Mouse (Mus musculus) heart, postnatal 14 days (tissue): ENCODE measurements around the gene Pcsk5. TPM values are rescaled to one million over a fixed set of nuclear protein-coding genes. Genes with fewer than 3 reads are reported as not detected.

Experiments
- DNase-seq, 2 experiments: peaks; one replicate each; pipeline ENCODE4 v3.0.0; 2021 to 2022
- intact Hi-C: fragments of 180-260 bp; cut with DNase I; formaldehyde crosslinking; loops from one replicate; pipeline ENCODE4 v1.15.1; 2025
- total RNA-seq, 2 experiments: library from RNA; stranded (reverse); gene quantifications; 2 replicates each; pipeline ENCODE4 v1.2.3; 2021

Gene Pcsk5
- total RNA-seq, 2 experiments from 2014 or later, result 3.8 to 4.8 TPM

DNA sequence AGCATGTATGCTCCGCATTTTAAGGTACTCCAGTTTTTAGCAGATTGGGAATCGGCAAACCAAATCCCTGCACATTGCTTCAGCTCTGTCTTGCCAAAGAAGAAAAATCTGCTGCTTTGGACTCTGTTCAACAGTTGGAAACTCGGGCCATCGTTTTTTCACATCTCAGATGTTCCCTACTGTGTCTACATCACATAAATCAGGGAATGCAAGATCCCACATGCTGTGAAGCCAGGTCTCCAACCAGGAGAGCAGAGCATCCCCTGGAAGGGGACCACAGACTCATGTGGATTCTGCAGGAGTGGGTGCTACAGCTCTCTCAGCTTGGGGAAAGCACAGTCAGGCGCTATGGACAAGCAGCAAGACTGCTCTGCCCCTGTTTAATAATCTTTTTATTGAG is 18.4 kb downstream of the Pcsk5 start:
- DNase-seq, result peak in 1 of 2 experiments; percentile 2
- intact Hi-C loops, result no loop called here

DNA sequence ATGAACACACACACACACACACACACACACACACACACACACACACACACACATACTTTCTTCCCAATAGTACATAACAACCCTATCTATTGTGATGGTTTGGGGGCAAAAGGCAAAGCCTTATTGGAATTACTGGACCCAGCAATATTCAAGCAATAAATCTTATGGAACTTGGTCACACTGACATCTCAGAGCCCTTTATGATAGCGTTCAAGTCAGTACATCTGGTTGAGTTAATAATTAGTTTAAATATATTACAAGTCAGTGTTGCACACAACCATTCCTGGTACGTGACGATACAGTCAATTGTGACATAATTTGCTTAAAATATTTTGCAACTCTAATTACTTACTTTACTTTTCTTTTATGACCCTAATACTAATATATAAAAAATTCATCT is 22.4 kb downstream of the Pcsk5 start:
- DNase-seq, result no peak
- intact Hi-C loops, result no loop called here

- intact Hi-C loops, result no loop called here
- DNase-seq, result no peak
These were observed 23.9 kb downstream of the Pcsk5 start for GRCm38 (mm10) chr19:17813449-17813990.

DNA sequence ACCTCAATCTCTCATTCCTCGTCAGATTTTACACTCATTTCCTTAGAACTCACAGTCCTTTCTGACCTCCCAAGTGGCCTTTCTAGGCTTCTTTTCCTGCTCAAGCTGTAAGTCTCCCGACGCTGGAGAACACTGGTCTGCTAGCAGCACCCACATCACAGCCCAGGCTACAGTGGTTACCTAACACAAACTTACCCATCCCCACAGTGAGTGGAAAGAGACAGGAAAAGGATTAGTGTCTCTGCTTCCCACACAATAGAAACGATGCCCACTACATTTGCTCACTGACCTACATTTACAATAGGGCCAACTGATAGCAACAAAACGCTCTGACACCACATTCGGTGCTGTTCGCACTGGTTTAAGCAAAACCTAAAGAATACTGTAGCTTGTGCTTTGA is 24.8 kb downstream of the Pcsk5 start:
- intact Hi-C loops, result no loop called here

DNA sequence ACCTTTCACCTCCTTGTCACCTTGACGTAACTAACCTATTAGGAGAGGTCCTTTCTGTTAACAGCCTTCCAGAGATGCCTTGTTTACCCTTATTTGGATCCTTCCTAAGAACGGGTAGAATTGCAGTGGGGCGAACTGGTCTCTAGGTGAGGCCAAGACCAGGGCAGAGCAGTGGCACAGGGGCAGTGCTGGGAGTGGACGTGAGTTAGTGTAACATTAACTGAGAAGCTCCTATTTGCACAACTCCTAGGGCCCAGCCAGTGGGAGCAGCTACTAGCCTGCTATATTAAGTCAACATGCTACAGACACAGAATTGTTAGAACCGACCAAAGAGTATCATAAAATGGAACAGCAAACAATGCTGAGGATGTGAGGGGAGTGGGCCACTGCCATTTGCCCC is 30.8 kb downstream of the Pcsk5 start:
- intact Hi-C loops, result no loop called here
- no peak for DNase-seq

More for the DNA sequence above, 24.8 kb downstream of the Pcsk5 start:
- DNase-seq, result no peak

GRCm38 (mm10) chr19:17800798-17801197 is 36.6 kb downstream of the Pcsk5 start:
- no peak for DNase-seq
- intact Hi-C loops, result no loop called here

- no peak for DNase-seq
- intact Hi-C loops, result no loop called here
These were observed 37.8 kb downstream of the Pcsk5 start for GRCm38 (mm10) chr19:17799419-17800185.

DNA sequence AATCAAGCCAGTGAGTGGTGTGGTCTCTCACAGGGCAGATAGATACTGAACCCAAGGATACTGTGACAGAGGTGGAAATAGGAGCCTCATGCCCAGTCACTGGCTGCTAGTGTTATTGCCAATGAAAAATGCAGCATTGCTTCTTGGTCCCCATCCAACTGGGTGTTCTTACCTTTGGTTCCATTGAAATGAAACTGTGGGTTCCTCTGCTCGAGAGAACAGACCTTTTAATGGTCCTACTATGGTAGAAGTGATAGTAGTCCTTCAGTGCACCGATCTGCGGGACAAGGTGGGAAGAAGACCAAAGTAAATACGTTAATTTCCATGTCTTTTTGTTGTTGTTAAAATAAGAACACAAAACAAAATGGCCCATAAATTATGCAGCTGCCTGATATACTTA is 44.0 kb downstream of the Pcsk5 start:
- intact Hi-C loops, result no loop called here
- DNase-seq, result no peak

GRCm38 (mm10) chr19:17791485-17792052 is 45.9 kb downstream of the Pcsk5 start:
- no peak for DNase-seq
- intact Hi-C loops, result no loop called here

- DNase-seq, result peak in 1 of 2 experiments; percentile 6
- intact Hi-C loops, result no loop called here
These were observed 48.7 kb downstream of the Pcsk5 start for GRCm38 (mm10) chr19:17788617-17789317.

DNA sequence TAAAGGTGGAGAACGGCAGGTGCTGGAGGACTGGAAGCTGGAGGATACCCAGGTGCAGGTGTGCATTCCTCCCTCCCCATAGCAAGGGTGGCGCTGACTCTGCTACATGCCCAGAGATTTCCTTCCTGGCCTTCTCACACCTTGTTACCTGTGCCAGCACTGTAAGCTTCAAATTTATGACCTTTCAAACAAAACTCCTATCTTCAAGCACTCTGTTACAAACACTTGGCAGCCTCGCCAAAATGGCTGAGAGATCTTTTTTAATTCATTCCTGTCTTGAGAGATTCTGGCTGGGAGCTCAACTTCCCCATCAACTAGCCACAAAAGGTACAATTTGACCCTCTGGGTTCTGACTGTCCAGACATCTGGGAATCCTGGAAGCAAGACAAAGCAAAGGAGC is 50.7 kb downstream of the Pcsk5 start:
- DNase-seq, result no peak
- intact Hi-C loops, result no loop called here

DNA sequence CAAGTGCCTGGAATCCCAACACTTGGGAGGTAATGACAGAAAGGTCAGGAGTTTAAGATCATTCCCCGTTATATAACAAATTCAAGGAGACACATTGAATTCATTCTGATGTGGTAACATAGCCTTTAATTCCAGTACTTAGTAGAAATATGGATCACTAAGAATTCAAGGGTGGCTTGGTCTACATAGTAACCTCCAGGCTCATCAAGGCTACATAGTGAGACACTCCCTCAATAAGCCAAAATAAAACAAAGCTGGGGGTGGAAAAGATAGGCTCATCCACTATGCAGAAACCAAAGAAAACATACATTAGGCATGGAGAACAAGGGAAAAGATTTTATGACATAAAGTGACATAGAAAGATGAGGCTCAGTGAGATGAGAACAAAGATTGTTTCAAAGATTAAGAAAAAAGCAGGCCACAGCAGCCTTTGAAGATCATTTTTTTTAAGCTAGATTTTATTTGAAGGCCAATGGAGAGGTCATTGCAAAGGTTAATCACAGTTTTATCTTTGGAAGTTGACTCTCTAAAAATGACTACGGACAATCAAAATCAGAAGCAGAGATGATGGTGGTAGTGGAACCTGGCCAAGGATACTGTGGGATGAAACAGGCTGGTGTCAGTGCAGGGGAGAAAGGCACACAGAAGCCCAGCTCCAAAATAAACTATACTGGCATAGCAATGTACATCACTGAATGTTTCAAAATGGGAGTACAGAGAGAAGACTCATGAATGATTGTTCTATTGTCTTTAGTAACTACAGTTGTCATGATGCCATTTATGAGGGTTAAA is 52.8 kb downstream of the Pcsk5 start:
- intact Hi-C loops, result no loop called here
- DNase-seq, result no peak

- intact Hi-C loops, result no loop called here
- DNase-seq, result no peak
These were observed 54.2 kb downstream of the Pcsk5 start for GRCm38 (mm10) chr19:17783231-17783630.

DNA sequence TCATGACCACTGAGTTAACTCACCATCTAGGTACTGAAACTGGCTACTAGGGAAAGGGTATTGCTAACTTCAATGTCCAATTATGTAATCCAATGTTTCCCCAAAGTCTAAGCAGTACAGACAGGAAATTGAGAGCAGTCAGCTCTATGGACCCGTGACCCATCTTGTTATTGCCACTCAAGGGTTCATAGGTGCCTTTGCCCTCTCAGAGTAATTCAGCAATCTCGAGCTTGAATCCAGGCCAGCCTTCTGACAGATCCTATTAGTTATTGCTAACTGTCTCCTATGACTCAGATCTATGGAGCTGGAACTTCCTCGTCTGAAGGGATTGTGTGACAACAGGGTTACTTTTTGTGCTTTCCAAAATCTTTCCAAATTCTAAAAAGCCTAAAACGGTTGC is 56.1 kb downstream of the Pcsk5 start:
- intact Hi-C loops, result no loop called here
- no peak for DNase-seq

GRCm38 (mm10) chr19:17775943-17776342 is 61.5 kb downstream of the Pcsk5 start:
- DNase-seq, result no peak
- intact Hi-C loops, result no loop called here

DNA sequence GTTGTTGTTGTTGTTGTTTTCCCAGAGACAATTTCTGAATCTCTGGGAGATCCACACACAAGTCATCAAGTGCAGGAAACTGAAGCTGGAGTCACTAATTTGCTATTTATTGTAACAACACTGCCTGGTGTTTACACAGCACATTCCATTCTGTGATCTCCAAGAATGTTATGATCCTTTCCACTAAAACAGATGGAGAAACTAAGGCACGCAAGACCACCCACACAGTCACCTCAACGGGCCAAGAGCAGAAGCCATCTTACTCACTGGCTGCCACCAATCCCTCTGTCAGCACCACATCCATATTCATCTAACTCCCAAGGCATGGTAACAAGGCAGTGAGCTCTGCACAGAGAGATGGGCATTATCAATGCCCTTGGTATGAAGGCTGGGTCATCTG is 62.3 kb downstream of the Pcsk5 start:
- DNase-seq, result no peak
- intact Hi-C loops, result no loop called here

GRCm38 (mm10) chr19:17774061-17774460 is 63.4 kb downstream of the Pcsk5 start:
- no peak for DNase-seq
- intact Hi-C loops, result no loop called here

DNA sequence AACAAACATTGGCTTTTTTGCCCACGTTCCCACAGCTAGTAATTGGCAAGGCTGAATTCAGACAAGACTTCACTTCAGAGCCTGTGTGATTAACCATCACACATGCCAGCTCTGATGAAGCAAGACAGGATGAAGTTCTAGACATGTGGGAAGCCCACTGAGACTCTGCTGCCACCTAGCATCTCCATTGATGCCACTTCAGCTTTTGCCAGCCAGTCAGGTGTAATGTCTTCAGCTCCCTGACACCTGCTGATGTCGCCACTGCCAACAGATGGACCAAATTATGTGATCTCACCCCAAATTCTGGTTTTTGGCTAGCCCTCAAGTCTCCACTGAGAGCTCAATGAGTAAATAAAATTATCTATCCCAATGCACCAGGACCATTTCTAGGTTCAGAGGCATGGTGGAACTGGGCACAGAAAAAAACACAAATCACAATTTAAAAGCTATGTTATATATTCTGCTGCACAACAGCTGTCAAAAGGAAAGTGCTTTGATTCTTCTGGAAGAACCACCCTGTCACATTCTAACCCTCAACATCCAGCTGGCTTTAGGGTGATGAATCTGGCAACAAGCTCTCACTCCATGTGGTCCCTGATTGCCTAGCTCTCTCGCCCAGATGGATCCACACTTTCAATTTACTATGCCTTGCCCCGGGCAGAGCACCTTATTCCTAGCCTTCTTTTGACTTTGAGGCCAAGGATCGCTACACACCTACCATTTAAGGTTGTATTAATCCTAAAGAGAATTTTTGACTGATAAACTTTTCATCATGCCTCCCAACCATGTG is 67.6 kb downstream of the Pcsk5 start:
- intact Hi-C loops, result no loop called here
- no peak for DNase-seq

DNA sequence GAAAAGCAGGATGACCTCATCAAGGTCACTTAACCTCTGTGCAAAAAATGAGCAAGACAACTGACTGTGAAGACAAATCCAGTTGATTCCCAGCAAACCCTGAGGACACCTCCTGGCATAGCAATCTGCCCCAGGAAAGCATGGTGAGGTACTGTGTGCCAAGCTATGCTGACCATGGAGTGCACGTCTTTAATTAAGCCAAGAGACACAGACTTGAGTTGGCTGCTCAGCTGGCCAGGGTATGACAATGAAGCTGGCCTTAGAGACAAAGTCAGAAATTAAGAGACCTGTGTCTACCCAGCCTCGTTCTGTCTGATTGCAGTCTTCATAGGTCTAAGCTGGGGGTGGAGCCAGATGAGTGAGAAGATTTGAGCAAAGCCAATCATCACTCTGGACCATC is 72.4 kb downstream of the Pcsk5 start:
- intact Hi-C loops, result no loop called here

GRCm38 (mm10) chr19:17762740-17763139 is 74.7 kb downstream of the Pcsk5 start:
- intact Hi-C loops, result no loop called here
- no peak for DNase-seq

More for the DNA sequence above, 72.4 kb downstream of the Pcsk5 start:
- no peak for DNase-seq
